Mouse (Mus musculus): ENCODE data around the gene Nckap1l.

The Nckap1l gene

DNA sequence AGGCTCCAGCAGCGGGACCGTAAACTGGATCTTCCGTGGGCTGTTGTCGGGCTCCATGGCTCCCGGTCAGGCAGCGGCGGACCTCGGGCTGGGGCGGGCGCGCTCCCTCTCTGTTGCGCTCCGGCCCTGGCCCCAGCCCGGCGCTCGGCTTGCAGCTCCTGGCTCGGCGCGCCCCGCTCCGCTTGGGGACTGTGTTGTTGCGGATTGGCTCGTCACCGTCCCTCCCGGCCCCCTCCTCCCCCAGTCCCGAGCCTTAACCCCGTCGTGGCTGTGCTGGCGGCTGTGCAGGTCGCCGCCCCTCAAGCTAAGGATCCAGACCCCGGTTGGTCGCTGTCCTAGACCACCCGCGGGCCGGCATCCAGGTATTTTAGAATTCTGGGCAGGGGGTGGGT lies 84.2 kb downstream of the Nckap1l start, which contains the start of gene Ppp1r1a:
Gene Ppp1r1a (minus strand): TSS at position 182 of the 392 bp plus-strand sequence.
- no peak for DNase-seq (ENCODE audit: low spot score in 2 of 2)

DNA sequence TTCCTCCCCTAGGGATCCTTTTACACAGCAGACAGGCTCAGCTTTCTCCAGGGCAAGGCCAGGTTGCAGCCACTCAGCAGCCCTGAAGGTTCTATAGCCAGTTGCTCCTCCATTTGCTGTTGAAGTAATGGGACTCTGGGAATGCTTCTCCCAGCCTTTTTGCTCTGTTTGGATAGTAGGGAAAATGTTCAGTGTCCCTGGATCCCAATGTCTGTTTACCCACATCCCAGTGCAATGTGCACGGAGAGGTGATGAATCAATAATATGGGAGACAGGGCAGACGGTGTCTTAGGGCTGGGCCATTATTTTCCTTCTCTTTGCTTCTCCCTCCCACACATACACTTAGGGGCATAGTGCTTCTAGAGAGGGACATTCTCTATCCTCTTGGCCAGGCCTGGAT lies 85.7 kb downstream of the Nckap1l start:
- no peak for DNase-seq (ENCODE audit: low spot score in 2 of 2)

DNA sequence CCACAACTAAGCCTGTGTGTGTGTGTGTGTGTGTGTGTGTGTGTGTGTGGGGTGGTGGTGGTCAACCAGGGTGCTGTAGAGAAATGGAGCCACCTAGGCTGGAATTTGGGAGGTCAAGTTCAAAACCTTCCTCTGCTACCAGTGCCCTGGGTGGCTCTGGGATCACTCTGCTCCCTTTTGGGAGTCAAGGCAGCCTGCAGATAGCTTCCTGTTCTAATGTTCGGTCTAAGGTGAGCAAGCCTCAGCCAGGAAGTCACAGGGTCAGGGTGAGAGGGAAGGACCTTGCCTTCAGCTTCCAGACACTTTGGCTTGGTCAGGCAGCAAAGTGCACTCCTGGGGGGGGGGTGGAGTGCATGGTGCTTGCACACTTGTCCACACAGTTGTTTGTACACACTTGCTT lies 87.1 kb downstream of the Nckap1l start:
- DNase-seq (ENCODE audit: low spot score in 2 of 2) = no peak

DNA sequence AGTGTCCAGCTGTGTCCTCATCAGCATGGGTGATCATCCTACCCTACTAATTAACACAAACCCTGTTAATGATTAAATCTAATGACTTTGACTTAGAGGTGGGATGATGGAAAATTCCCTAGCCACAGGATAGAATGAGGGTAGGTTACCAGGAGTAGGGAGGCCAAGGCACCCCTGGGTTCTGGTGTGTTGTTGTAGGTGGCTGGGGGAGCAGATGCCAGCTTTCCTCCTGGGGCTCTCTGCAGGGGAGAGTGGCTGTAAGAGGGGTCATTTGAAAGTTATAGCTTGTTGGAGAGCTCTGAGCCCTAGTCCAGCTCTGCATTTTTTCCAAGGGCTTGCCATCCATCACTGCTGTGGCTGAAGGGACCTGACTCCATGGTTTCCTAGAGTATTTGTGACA lies 88.9 kb downstream of the Nckap1l start:
- DNase-seq (ENCODE audit: low spot score in 2 of 2) = no peak

DNA sequence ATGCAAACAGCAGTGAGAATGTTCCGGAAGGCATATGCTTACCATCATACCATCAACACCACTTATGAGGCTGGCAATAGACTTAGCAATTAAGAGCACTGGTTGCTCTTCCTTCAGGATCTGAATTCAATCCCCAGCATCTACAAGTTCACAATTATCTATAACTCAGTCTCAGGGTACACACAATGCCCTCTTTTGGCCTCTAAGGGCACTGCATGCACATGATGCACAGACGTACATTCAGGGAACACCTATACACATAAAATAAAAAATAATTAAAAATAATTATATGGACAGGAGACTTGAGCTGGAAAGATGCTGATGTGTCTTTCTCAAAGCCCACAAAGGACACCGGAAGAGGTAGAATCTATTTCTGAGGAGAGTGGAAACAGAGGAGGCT lies 94.4 kb downstream of the Nckap1l start:
- DNase-seq (ENCODE audit: low spot score in 2 of 2) = no peak

Data from thymus, postnatal 10 days (tissue).